Mouse (Mus musculus) midbrain, embryonic 11.5 days (tissue): ENCODE measurements around the gene Ank3. TPM values are rescaled to one million over a fixed set of nuclear protein-coding genes. Genes with fewer than 3 reads are reported as not detected.

ENCODE experiments used
- ATAC-seq: fragments of 200-750 bp; cut with Nextera tagmentation; 2 replicates; pipeline ENCODE4 v1.8.0; 2017; ENCODE audit warnings: moderate TSS enrichment, moderate library complexity; ENCODE audit not compliant: low FRiP score
- DNase-seq: peaks from one replicate; pipeline ENCODE4 v3.0.0; 2015; ENCODE audit warnings: low spot score; ENCODE audit errors: missing footprints
- H3K27ac ChIP-seq: fragments of 300-500 bp; sonication (generic); 2 replicates; pipeline ENCODE4 v1.5.1; 2014; ENCODE audit warnings: low read depth, low read length
- H3K27me3 ChIP-seq: fragments of 300-500 bp; sonication (generic); 2 replicates; pipeline ENCODE4 v1.6.1; 2014; ENCODE audit warnings: mild to moderate bottlenecking, low read length, moderate library complexity, mixed read lengths; ENCODE audit not compliant: control insufficient read depth, insufficient read depth
- H3K36me3 ChIP-seq: fragments of 300-500 bp; sonication (generic); 2 replicates; pipeline ENCODE4 v1.6.1; 2014; ENCODE audit warnings: mild to moderate bottlenecking, low read length, moderate library complexity, mixed read lengths; ENCODE audit not compliant: control insufficient read depth, insufficient read depth
- H3K4me1 ChIP-seq: fragments of 300-500 bp; sonication (generic); 2 replicates; pipeline ENCODE4 v1.6.1; 2014; ENCODE audit warnings: low read length; ENCODE audit not compliant: control insufficient read depth, insufficient read depth
- H3K4me2 ChIP-seq: fragments of 300-500 bp; sonication (generic); 2 replicates; pipeline ENCODE4 v1.6.1; 2014; ENCODE audit warnings: mild to moderate bottlenecking, moderate library complexity
- H3K4me3 ChIP-seq: fragments of 300-500 bp; sonication (generic); 2 replicates; pipeline ENCODE4 v1.5.1; 2014; ENCODE audit warnings: low read depth, low read length
- H3K9ac ChIP-seq: fragments of 300-500 bp; sonication (generic); 2 replicates; pipeline ENCODE4 v1.6.1; 2014; ENCODE audit warnings: low read length
- H3K9me3 ChIP-seq: fragments of 300-500 bp; sonication (generic); 2 replicates; pipeline ENCODE4 v1.6.1; 2016; ENCODE audit warnings: low read length; ENCODE audit not compliant: control insufficient read depth
- WGBS: fragments of 180-500 bp; shearing (Covaris S2); extraction: QIAGEN DNeasy Blood & Tissue Kit; methylation state at CpG from one replicate; pipeline ENCODE4 v1.1.7; 2014; 5-methylcytosine and 5-hydroxymethylcytosine counted together
- polyA plus RNA-seq: library from polyadenylated mRNA; unstranded; fragments of >200 nt; fragmentation: Nextera tagmentation; extraction: Ambion mirVana; gene quantifications from 2 replicates; pipeline ENCODE4 v1.2.1, GENCODE M21; 2014

Ank3 gene
- polyA plus RNA-seq, 1 experiment from 2014 or later, result 58.8 TPM

DNA sequence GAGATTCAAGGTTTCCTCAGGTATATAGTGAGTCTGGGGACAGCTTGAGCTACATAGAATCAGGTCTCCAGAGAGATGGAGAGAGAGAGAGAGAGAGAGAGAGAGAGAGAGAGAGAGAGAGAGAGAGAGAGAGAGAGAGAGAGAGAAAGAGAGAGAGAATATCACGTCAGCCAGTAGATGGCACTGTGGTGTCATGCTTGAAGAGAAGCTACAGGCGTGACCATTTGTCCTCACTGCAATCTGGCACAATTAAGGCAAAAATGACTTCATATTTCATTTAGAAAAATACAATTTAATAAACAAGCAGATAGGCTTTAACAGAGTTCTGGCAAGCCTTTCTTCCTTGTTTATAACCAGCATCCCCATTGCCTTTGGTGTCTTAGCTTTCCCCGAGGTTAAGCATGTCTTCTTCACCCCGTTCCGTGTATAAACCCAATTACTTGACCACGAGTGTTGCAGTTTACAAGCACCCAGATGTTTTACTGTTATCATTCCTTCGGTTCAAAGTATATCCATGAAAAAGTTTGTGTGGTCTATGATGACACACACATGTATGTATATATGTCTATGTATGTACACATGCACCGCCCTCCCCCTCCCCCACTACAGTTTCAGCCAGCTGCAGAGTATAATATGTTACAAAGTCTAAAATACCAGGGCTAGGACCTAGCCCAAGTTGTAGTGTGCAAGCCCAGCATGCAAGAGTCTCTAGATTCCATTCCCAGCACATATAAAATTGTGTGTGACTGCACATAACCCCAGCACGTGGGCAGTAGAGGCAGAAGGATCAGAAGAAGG is 53.8 kb downstream of the Ank3 start:
- no peaks in the 10 kb centered on the region for H3K9me3 ChIP-seq
- H3K4me3 ChIP-seq, result no peak overlapping the region
- peak; percentile 92 for DNase-seq
- no peak overlapping the region for H3K27ac ChIP-seq
- no peak for ATAC-seq
- H3K4me1 ChIP-seq, result no peaks in the 10 kb centered on the region
- no peaks in the 10 kb centered on the region for H3K36me3 ChIP-seq
- 66% methylated on average over 9 of the region's 9 CpGs for WGBS
- no peak overlapping the region for H3K4me2 ChIP-seq
- no peak overlapping the region for H3K9ac ChIP-seq
- no peaks in the 10 kb centered on the region for H3K27me3 ChIP-seq

DNA sequence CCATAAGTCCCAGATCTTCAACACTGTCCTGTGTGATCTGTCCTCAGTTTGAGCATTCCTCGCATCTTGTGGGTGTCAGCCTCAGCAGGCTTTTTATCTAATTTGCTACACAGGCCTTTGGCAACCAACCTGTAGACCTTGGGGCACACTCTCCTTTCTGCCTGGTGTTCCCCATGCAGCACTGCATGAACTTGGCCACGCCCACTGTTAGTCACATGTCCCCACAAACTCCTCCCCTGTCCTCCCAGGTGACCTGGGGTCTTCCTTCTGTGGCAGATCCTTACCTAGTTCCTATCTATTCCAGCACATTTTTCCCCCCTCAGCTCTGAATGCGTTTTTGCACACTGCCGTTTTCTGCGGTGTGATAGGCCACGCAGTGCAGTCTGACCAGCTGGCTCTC is 55.0 kb downstream of the Ank3 start:
- DNase-seq (no peak), ATAC-seq (no peak)
- H3K4me3 ChIP-seq, result no peak overlapping the region
- H3K4me1 ChIP-seq, result no peaks in the 10 kb centered on the region
- H3K9ac ChIP-seq, result no peak overlapping the region
- H3K36me3 ChIP-seq, result no peaks in the 10 kb centered on the region
- no peaks in the 10 kb centered on the region for H3K27me3 ChIP-seq
- no peaks in the 10 kb centered on the region for H3K9me3 ChIP-seq
- H3K27ac ChIP-seq, result no peak overlapping the region
- WGBS, result 88% methylated on average over 6 of the region's 6 CpGs
- H3K4me2 ChIP-seq, result no peak overlapping the region

DNA sequence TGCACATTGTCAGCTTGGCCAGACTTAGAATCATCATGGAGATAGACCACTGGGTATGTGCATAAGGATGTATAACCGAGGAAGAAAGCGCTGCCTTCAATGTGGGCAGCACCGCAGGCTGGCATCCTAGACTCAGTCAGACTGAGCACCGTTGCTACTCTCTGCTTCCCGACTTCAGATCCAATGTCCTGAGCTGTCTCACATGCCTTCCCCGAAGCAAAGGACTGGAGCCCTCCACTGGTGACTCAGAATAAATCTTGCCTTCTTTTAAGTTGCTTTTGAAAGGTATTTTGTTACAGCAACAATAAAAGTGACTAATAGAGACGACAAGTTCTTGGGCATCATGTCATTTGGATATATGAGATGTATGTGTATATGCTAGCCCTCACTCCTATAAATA is 55.9 kb downstream of the Ank3 start:
- Histone ChIP-seq H3K4me1 (no peaks in the 10 kb centered on the region), H3K4me3 (no peak overlapping the region), H3K27me3 (no peaks in the 10 kb centered on the region), H3K9me3 (no peaks in the 10 kb centered on the region), H3K27ac (no peak overlapping the region), H3K9ac (no peak overlapping the region), H3K4me2 (no peak overlapping the region), H3K36me3 (no peaks in the 10 kb centered on the region)
- WGBS, result 75% methylated on average over 7 of the region's 7 CpGs
- DNase-seq (no peak), ATAC-seq (no peak)

DNA sequence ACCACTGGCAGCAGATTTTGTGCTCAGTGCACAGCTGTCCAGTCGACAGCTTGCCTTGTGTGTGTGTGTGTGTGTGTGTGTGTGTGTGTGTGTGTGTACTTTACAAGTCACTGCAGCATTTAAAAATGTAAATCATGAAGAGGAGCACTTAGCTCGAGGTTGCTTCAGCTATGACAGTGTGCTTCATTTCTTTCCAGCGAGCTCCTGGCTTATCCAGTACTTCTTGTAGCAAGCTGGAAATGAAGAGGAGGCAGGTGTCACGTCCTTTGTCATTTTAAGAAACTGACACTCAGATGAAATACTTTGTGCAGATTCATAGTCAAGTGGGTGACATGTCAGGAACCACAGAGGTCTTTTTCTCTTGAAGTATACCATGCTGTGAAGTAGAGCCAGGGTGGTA is 66.3 kb downstream of the Ank3 start:
- Histone ChIP-seq H3K4me2 (no peak overlapping the region), H3K27ac (peak overlapping the region; percentile 27; the same call in 1 of the 2 replicates)
- 73% methylated on average over 4 of the region's 4 CpGs for WGBS

DNA sequence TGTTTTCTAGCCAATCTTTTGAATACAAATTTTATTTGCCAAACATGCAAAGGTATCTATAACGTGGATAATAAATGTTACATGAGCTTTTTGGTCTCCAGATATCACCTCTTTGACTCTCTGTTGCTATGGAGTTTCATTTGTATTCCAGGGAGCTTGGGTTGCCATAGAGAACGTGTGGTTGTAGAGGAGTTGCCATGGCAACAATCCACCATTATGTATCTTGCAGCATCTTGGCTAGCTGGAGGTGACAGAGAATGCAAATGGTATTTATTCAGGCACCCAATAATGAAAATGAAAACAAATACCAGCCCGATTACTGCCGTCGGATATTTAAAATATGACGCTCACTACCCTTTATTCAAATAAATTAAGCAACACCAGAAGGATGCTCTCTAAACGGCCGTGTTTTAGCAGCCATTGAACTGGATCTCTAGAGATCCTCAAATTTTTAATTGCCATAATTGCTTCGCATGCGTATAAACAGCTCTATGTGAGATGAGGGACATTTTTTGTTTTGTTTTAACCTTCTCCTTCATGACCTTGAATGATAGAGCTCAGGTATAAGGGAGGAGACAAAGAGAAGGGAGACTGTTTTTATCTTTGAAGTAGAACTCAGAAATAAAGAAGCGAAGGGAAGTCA is 67.1 kb downstream of the Ank3 start:
- H3K27ac ChIP-seq, result peak overlapping the region; percentile 69
- no peak overlapping the region for H3K4me3 ChIP-seq
- 0 out of 2 replicates have a peak overlapping the region, but pooled peaks have one; percentile 4 for H3K4me2 ChIP-seq
- H3K9ac ChIP-seq, result no peak overlapping the region
- DNase-seq (peak; percentile 92), ATAC-seq (peak; percentile 89)
- H3K9me3 ChIP-seq, result no peaks in the 10 kb centered on the region
- WGBS, result 46% methylated on average over 11 of the region's 11 CpGs
- H3K27me3 ChIP-seq, result no peaks in the 10 kb centered on the region
- H3K36me3 ChIP-seq, result no peaks in the 10 kb centered on the region
- peaks cover 23% of the 10 kb centered on the region for H3K4me1 ChIP-seq

More for the DNA sequence above, 66.3 kb downstream of the Ank3 start:
- Histone ChIP-seq H3K36me3 (no peaks in the 10 kb centered on the region), H3K9me3 (no peaks in the 10 kb centered on the region), H3K4me3 (no peak overlapping the region), H3K4me1 (peaks cover 23% of the 10 kb centered on the region), H3K27me3 (no peaks in the 10 kb centered on the region), H3K9ac (no peak overlapping the region)
- no peak for ATAC-seq
- no peak for DNase-seq

DNA sequence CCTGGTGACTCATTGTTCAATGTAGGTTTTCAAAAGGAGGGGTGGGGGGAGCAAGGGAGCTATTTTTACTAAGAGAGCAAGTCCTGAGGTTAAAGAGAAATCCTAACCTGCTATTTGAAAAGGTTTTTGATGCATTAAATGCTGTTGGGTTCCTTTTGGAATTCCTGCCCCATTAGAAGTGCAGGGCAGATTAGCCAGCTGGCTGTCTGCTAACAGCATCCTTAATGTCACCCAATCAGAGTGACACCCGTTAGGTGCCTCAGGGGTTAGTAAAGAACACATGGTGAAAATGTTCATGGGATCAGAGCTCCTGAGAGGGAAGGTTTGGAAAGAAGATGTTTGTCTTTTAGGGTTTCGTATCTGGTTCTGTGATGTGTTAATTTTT is 67.6 kb downstream of the Ank3 start:
- DNase-seq, result peak; percentile 89
- 47% methylated on average over 2 of the region's 2 CpGs for WGBS

DNA sequence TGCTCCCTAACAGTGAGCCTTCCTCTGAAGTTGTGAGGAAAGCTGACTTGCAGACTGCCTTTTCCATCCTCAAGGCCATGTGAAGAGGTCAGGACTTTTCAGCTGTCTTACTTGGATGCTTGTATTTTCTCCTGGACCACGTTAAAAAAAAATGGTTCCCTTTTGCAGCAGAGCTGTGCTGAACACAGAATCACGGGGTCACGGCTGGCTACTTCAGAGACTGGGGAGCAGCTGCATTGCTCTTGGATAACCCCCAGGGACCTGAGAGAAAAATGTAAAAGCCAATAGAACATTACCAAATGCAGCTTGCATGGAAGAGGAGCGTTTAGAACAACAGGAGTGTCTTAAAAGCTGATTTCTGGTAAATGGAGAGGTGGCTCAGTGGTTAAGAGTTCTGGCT is 68.0 kb downstream of the Ank3 start:
- Histone ChIP-seq H3K4me3 (no peak overlapping the region), H3K27ac (peak overlapping the region; percentile 69), H3K4me1 (peaks cover 23% of the 10 kb centered on the region), H3K9ac (no peak overlapping the region), H3K4me2 (no peak overlapping the region), H3K36me3 (no peaks in the 10 kb centered on the region), H3K27me3 (no peaks in the 10 kb centered on the region), H3K9me3 (no peaks in the 10 kb centered on the region)
- DNase-seq (no peak), ATAC-seq (peak; percentile 43; the same call in 1 of the 2 replicates)
- WGBS, result 34% methylated on average over 4 of the region's 4 CpGs

More for the DNA sequence above, 67.6 kb downstream of the Ank3 start:
- H3K36me3 ChIP-seq, result no peaks in the 10 kb centered on the region
- no peak overlapping the region for H3K9ac ChIP-seq
- H3K4me1 ChIP-seq, result peaks cover 23% of the 10 kb centered on the region
- H3K27ac ChIP-seq, result peak overlapping the region; percentile 69
- 0 out of 2 replicates have a peak overlapping the region, but pooled peaks have one; percentile 4 for H3K4me2 ChIP-seq
- H3K4me3 ChIP-seq, result no peak overlapping the region
- no peaks in the 10 kb centered on the region for H3K9me3 ChIP-seq
- ATAC-seq, result peak; percentile 49
- no peaks in the 10 kb centered on the region for H3K27me3 ChIP-seq

DNA sequence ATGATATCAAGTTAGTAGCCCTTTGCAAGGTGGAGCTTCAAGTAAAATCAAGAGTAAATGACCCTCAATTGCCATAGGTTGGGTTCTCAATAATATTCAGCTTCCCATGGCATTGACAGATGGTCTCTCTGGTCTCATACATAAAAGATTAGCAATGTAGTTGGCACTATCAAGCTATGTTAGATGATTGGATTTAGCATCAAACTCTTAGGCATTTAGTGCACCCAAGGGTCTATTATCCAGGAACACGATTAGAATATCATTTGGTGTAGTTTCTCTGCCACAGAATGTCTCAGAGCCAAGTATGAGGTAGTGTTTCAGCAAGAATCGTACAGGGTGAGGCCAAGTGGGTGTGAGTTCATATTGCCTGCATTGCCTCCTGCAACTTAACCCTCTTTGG is 68.6 kb downstream of the Ank3 start:
- H3K9me3 ChIP-seq, result no peaks in the 10 kb centered on the region
- H3K9ac ChIP-seq, result no peak overlapping the region
- DNase-seq (no peak), ATAC-seq (no peak)
- no peaks in the 10 kb centered on the region for H3K36me3 ChIP-seq
- no peaks in the 10 kb centered on the region for H3K27me3 ChIP-seq
- peak overlapping the region; percentile 69 for H3K27ac ChIP-seq
- H3K4me3 ChIP-seq, result no peak overlapping the region
- whole genome bisulfite sequencing, result 75% methylated on average over 2 of the region's 2 CpGs
- no peak overlapping the region for H3K4me2 ChIP-seq
- peaks cover 23% of the 10 kb centered on the region for H3K4me1 ChIP-seq

DNA sequence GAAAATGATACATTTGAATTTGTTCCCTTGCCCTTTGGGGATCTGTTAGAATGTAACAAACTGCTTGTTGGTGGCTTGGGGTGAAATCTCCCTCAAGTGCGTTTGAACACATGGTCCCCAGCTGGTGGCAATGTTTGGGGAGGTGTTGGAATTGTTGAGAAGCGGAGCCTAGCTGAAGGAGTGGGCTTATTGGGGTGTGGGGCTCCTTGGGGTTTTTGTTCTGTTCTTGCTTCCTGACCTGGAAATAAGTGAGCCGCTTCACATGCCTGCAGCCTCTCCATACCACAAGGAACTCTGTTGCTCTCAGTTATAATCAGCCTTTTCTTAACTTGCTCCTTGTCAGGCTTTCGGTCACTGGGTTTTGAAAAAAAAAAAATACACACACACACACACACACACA is 73.3 kb downstream of the Ank3 start:
- ATAC-seq (no peak), DNase-seq (no peak)
- Histone ChIP-seq H3K4me2 (no peak overlapping the region), H3K4me3 (no peak overlapping the region), H3K4me1 (peaks cover 4% of the 10 kb centered on the region), H3K9ac (no peak overlapping the region), H3K9me3 (no peaks in the 10 kb centered on the region), H3K36me3 (no peaks in the 10 kb centered on the region), H3K27me3 (no peaks in the 10 kb centered on the region), H3K27ac (no peak overlapping the region)
- WGBS, result 58% methylated on average over 4 of the region's 4 CpGs
